9 mouse cellular contexts compared by ENCODE assay signal in the genomic region with DNA sequence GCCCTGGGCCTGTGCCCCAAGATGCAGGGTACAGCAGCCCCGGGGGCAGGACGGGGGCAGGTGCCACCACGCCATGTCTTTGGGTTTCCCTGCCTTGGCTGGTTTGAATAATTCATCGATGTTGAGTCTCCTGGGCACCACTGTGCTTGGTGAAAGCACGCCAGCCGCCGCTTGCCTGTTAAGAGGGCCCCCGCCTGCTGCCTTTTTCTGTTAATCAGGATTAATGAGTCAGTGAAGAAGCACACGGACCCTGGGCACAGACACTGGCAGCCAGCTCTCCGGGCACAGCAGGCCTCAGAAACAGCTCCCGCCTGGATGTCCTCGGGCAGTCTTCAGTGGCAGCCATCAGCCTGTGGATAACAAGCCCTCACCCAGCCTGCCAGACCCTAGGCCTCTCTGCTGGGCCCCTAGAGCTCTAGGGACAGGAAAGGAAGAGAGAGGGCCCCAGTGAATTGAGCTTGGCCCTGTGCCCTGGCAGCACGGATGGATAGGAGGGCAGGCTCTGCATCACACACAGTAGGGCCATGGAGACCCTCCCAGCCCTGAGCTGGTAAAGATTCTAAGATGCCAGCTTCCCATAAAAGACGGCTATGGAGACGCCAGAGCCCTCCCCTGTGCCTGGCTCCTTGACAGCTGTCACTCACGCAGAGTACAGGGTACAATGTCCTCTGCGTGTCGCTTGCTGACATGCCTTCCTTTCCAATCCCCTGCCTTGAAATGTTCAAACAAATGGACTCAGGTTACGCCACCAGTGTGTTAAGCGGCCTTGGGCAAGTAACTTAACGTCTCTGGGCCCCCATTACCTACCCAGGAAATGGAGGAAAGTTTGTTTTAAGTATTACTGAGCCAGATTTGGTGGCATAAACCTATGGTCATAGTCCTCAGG.
DNase-seq lines count a peak whose midpoint lies in the region; ATAC-seq lines count a peak whose summit lies in the region.
"Had no signal": no experiment of that assay in that cellular context is flagged by ENCODE, and none has a peak within 500 bp of the region (broad histone marks: within the 10 kb centered on the region; RNA-seq: fewer than 3 reads in every experiment).

No protein-coding gene starts in this region.

- WGBS in embryonic facial prominence, embryonic 14.5 days = 60% methylated on average over 21 of the region's 21 CpGs
- 80% methylated on average over 21 of the region's 21 CpGs for WGBS in heart, embryonic 10.5 days

- H3K9ac ChIP-seq in embryonic facial prominence, embryonic 14.5 days (ENCODE audit: low read depth, low read length) = no peak overlapping the region
- H3K9ac ChIP-seq: lung, embryonic 14.5 days had no signal

- DNase-seq in kidney, postnatal 36 days = peak; percentile 26 to 41
- no peak for DNase-seq in kidney, postnatal 10 days
- peak; percentile 10 for DNase-seq in embryonic facial prominence, embryonic 14.5 days (ENCODE audit: low spot score)
- peak; percentile 56 for DNase-seq in layer of hippocampus, adult 9-11 months
- DNase-seq in retina, postnatal 7 days (ENCODE audit: low read depth, low spot score) = peak; percentile 45
- no peak for DNase-seq in heart, embryonic 10.5 days (ENCODE audit: low spot score)
- DNase-seq in gastrocnemius, adult 8-10 months (ENCODE audit: low spot score in 2 of 2) = no peak
- no peak for DNase-seq in c-Kit-positive CD71-positive TER-119-positive erythroid progenitor cells, embryonic 14.5 days (ENCODE audit: low spot score)
- DNase-seq: lung, embryonic 14.5 days had no signal

- no peak overlapping the region for H3K4me3 ChIP-seq in embryonic facial prominence, embryonic 14.5 days (ENCODE audit: low read depth, low read length)
- H3K4me3 ChIP-seq in heart, embryonic 10.5 days = no peak overlapping the region

- H3K27me3 ChIP-seq in embryonic facial prominence, embryonic 14.5 days (replicated peaks; ENCODE audit: control insufficient read depth, insufficient read depth, low read length) = no peaks in the 10 kb centered on the region
- peaks cover 51% of the 10 kb centered on the region for H3K27me3 ChIP-seq in heart, embryonic 10.5 days (ENCODE audit: insufficient read depth, poor library complexity, severe bottlenecking)

- 0 out of 2 replicates have a peak, but pooled peaks cover 5% of the 10 kb centered on the region for H3K4me1 ChIP-seq in embryonic facial prominence, embryonic 14.5 days (ENCODE audit: control insufficient read depth, insufficient read depth, low read length)
- H3K4me1 ChIP-seq in heart, embryonic 10.5 days = peaks cover 4% of the 10 kb centered on the region; the same call in 1 of the 2 replicates

- H3K27ac ChIP-seq in embryonic facial prominence, embryonic 14.5 days (replicated peaks; ENCODE audit: low read depth, low read length) = no peak overlapping the region
- H3K27ac ChIP-seq in heart, embryonic 10.5 days = no peak overlapping the region

- H3K9me3 ChIP-seq in embryonic facial prominence, embryonic 14.5 days (ENCODE audit: control insufficient read depth, low read length) = no peaks in the 10 kb centered on the region
- no peaks in the 10 kb centered on the region for H3K9me3 ChIP-seq in heart, embryonic 10.5 days

- H3K4me2 ChIP-seq in embryonic facial prominence, embryonic 14.5 days (ENCODE audit: low read depth, low read length) = no peak overlapping the region
- H3K4me2 ChIP-seq: lung, embryonic 14.5 days had no signal

- ATAC-seq in embryonic facial prominence, embryonic 14.5 days (ENCODE audit: low read depth) = peak; percentile 18; the same call in 1 of the 2 replicates

- H3K36me3 ChIP-seq in embryonic facial prominence, embryonic 14.5 days (ENCODE audit: control insufficient read depth, insufficient read depth, low read length) = no peaks in the 10 kb centered on the region
- H3K36me3 ChIP-seq in heart, embryonic 10.5 days = no peaks in the 10 kb centered on the region

Comparison
In these comparisons a context has a peak if more than half of its experiments do, and no peak if none do; other contexts are left out.
1. DNase-seq: peak in kidney, postnatal 36 days (2 of 2), embryonic facial prominence, embryonic 14.5 days (single experiment), layer of hippocampus, adult 9-11 months (single experiment) and retina, postnatal 7 days (single experiment); none in kidney, postnatal 10 days (single experiment), heart, embryonic 10.5 days (single experiment), gastrocnemius, adult 8-10 months (0 of 2) and c-Kit-positive CD71-positive TER-119-positive erythroid progenitor cells, embryonic 14.5 days (single experiment).